Mouse (Mus musculus): ENCODE measurements at regions not wholly inside any gene's neighbourhood (a gene's known extent, or its start where the extent isn't known, plus 50 kb on each side); places are given as distances from the start of the nearest gene placed in this dataset.

DNA sequence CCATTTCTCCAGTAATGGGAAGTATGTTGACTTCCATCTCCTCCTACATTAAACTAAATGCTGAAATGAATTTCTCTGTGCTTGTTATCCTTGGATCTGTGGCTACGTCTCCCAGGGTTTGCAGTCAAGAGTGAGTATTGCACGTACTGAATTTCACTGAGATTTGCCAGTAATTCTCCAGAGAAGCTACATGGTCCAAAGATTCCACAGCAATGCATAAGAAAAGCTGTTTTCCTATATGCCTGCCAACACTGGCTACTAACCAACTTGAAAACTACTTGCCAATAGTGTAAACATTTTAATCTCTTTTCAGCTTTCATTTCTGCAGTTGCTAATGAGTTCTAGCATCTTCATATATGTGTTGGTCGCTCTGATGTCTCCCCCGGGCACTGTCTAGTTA lies 164.4 kb downstream of the Cysltr2 start:
- TF ChIP-seq POLR2A (IDR thresholded peaks at IDR 0.05; ENCODE audit: low read depth, low read length) (no peak), CTCF (IDR thresholded peaks at IDR 0.05; ENCODE audit: extremely low read depth, insufficient read length, insufficient replicate concordance, low read depth, low read length) (no peak)

Data from small intestine, adult 2 months (tissue).